Mouse (Mus musculus): ENCODE data around the gene Ptpn13.
A peak's percentile ranks its signal among the peaks of the same experiment; 100 is the strongest.

Gene Ptpn13

DNA sequence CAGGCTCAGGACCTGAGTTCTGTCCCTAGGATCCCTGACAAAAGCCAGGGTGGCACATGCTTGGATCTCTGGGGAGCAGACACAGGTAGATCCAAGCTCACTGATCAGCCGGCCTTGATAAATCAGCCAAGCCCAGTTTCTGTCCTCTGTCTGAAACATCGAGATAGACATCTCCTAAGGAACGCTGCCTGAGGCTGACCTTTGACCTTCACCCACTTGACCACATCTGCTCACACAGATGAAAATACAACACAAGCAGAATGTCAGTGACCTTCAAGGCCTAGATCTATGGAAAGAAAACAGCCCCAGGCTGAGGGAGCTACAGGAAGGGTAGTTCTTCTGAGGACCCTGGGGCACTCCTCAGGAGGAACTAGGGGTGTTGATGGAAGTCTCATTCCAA, 97.4 kb downstream of the Ptpn13 start:
- no peak for DNase-seq

DNA sequence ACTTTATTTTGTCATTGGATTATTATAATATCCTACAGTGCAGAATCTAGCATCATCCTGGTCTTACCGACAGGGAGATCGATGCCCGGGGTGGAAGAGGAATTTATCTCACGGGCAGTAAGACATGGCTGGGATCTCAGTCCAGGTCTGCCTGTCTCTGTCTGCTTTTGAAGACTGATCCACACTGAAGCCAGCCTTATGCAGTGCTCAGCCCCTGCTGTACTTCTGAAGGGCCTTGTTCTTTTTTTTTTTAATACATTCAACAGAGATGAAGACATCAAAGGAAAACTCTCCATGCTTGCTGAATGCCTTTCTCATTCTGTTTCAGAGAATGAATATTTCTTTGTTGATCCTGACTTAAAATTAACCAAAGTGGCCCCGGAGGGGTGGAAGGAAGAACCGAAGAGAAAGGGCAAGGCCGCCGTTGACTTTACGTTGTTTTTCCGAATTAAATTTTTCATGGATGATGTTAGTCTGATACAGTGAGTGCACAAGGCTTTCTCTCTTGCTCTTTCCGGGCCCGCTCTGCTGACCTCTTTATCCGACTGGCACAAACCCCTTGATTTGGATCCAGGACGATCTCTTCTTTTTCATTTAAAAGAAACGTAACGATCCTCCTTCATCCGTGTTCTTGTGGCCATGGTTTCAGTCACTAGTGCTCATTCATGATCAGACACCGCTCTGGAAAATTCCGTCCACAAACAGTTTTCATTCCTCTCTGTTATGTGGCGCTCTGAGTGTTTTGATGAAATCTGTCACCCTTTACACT, 101.9 kb downstream of the Ptpn13 start:
- DNase-seq, result no peak

DNA sequence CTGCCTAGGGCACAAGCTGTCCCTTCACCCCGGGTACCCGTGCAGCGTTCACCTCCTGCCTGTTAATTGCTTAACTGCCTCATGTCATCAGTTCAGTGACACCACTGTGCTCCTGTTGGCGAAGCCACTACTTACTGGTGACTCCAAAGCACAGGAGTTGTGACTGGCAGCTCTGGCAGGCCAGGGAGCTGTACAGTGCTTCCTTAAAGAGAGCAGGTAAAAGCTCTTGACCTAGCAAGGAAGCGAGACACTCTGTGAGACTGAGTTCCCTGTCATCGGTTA, 102.4 kb downstream of the Ptpn13 start:
- no peak for DNase-seq

- no peak for DNase-seq
Observed at GRCm38 (mm10) chr5:103530214-103530613, 105.2 kb downstream of the Ptpn13 start.

DNA sequence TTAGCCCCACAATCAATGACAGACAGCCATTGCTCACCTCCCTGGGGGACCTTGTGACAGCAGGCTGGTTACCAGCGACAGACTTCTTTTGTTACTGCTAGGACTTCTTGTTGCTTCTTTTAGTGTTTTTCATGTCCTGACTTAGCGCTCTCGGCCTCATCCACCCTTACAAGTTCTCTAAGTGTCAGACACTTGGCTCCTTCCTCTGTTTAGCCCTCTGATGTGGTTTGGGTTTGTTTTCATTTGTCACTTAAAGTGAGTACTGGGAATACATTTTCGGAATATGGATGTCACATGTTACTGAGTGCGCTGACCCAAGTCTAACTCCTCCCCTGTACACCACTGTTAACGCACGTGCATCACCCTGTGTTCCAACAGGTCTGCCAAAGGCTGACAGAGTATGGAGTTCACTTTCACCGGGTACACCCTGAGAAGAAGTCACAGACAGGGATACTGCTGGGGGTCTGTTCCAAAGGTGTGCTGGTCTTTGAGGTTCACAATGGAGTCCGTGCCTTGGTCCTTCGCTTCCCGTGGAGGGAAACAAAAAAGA, 107.9 kb downstream of the Ptpn13 start:
- DNase-seq, result no peak

- DNase-seq, result no peak
Observed at GRCm38 (mm10) chr5:103534454-103534853, 109.5 kb downstream of the Ptpn13 start.

- no peak for DNase-seq
Observed at GRCm38 (mm10) chr5:103537429-103537828, 112.4 kb downstream of the Ptpn13 start.

DNA sequence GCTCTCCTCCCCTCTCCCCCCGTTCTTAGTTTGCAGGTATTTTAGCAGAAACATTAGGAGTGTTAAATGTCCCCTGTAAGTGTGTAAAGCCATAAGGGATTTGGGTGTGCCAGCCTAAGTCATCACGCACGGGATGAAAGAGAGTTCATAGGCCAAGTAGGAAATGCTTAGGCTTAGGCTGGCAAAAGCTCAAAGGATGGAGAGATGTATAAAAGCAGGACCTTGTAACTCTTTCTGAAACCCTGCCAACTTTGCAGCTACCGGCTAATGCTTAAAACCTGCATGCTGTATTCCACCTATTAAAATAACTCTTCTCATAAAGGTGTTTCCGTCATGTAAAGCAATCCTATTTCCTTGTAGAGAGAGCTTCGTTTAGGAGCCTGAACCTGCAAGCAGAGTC, 115.6 kb downstream of the Ptpn13 start:
- peak in 1 of 2 experiments; percentile 8 for DNase-seq

DNA sequence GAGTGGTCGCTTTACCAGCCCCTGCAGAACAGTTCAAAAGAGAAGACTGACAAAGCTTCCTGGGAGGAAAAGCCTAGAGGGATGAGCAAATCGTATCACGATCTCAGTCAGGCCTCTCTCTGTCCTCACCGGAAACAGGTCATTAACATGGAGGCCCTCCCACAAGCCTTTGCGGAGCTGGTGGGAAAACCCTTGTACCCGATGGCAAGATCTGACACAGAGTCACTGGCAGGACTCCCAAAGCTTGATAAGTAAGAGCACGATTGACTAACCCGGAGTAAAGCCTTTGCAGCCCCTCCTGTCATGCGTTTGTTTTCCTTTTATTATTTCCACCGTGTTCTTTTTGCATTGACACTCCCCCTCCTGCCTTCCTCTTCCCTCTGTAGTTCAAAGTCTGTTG, 116.1 kb downstream of the Ptpn13 start:
- DNase-seq, result peak; percentile 56 to 66

DNA sequence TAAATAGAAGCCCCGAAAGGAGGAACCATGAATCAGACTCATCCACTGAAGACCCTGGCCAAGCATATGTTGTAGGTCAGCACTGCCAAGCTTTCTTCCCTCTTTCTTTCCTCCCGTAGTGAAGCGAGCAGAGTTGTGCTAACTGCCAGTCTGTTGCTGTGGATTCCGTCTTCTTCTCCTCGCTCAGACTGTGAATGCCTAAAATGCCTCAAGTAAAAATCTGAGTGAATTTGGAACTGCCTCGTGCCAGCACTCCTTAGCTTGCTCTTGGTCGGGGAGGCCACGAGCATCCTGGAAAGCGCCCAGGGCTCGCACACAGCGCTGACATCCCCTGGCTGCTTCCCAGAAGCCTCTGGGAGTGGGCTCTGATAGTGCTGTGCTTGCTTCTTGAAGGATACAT, 116.5 kb downstream of the Ptpn13 start:
- peak; percentile 64 to 66 for DNase-seq

DNA sequence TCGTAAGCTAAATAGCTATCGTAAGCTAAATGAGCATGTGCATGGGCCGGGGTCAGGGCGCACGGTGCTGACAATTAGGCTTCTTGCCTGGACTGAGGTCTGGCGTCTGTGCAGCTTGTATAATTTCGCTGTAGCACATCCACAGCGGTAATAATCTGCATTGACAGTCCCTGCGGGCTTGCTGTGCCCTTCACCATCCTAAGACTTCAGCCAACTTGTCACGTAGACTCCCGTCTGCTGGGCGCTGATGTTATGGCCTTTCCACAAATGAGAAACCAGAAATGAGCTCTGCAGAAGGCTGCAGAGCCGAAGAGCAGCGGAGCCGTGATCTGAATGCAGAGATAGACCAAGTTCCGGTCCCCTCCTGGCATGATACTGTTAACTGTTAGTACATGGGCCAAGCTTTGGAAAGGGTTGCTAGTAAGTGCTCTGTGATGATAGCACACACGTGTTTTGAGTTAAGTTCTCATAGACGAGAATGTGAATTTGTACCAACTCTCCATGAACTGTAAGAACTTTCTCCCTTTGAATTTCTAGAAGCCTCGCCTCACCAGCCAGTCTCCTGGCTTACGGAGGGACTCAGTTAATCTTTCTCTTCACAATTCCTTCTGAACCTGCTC, 120.5 kb downstream of the Ptpn13 start:
- DNase-seq, result peak; percentile 10 to 14

- DNase-seq, result peak; percentile 52 to 53
Observed at GRCm38 (mm10) chr5:103554769-103555168, 129.8 kb downstream of the Ptpn13 start.

DNA sequence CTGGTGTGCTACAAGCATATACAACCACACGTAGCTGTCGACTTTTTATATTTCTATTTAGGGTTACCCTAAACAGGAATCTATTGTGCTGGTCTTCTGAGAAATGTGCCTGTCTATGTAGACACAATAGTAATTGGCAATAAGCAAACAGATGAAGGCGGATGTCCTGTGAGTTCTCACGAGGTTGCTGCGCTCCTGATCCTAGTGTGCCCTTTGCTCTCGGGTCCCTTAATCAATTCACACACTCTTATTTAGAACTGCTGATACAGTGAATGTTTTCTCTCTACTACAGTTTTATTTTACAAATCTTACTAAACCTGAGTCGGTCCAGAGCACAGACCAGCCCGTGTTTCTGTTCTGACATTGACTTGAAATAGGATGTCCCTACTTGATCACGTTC, 135.6 kb downstream of the Ptpn13 start:
- no peak for DNase-seq

DNA sequence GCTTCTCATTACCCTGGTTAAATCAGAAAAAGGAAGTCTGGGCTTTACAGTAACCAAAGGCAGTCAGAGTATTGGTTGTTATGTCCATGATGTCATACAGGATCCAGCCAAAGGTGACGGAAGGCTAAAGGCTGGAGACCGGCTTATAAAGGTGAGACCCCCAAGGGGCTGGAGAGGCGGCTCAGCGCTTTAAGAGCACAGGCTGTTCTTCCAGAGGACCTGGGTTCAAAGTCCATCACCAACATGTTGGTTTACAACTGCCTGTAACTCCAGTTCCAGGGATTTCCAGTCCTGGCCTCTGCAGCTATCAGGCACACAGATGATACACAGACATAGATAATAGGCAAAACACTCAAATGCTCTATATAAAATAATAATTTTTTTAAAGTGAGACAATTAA, 143.0 kb downstream of the Ptpn13 start:
- no peak for DNase-seq

DNA sequence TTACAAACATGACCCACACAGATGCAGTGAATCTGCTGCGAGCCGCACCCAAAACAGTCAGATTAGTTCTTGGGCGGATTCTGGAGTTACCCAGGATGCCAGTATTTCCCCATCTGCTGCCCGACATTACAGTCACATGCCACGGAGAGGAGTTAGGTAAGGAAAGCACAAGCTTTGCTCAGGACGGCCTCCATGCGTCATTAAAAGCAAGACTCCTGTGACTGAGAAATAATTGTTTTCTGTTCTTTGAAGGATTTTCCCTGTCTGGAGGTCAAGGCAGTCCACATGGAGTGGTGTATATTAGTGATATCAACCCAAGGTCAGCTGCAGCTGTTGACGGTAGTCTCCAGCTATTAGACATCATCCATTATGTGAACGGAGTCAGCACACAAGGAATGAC, 144.5 kb downstream of the Ptpn13 start:
- no peak for DNase-seq

GRCm38 (mm10) chr5:103579680-103580420, 154.9 kb downstream of the Ptpn13 start:
- DNase-seq, result no peak

- no peak for DNase-seq
Observed at GRCm38 (mm10) chr5:103587219-103587618, 162.2 kb downstream of the Ptpn13 start.

GRCm38 (mm10) chr5:103591846-103592245, 166.9 kb downstream of the Ptpn13 start:
- DNase-seq, result no peak

DNA sequence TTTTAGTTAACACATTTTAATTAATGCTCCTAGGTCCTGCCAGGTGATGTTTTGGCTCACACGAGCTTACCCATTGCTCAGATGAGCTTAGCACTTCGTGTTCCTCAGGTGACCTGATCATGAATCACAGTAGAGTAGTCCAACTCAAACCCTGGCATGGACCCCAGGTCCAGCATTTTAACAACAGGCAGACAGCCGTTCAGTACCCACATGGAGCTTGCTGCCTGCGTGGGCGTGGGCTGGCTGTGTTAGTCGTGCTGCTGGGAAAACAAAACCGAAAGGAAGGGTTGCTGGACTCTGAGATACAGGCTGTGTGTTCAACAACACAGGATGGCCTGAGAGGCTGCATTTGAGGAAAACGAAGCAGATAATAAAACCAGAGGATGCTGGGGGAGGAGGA, 167.7 kb downstream of the Ptpn13 start:
- peak; percentile 43 to 57 for DNase-seq

DNA sequence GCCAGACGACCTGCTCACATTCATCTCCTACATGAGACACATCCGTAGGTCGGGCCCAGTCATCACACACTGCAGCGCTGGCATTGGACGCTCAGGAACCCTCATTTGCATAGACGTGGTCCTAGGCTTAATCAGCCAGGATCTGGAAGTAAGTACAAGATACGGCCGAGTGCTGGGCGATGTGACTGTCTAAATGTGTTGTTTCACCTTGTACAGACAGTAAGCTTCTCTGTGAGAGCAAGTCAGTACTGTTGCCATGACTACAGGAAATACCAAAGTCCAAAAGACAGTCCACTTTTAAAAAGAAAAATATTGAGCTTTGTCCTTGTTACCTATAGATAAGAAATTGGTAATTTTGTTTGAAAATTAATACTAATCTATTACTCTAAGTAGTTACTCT, 168.6 kb downstream of the Ptpn13 start:
- DNase-seq, result no peak

DNA sequence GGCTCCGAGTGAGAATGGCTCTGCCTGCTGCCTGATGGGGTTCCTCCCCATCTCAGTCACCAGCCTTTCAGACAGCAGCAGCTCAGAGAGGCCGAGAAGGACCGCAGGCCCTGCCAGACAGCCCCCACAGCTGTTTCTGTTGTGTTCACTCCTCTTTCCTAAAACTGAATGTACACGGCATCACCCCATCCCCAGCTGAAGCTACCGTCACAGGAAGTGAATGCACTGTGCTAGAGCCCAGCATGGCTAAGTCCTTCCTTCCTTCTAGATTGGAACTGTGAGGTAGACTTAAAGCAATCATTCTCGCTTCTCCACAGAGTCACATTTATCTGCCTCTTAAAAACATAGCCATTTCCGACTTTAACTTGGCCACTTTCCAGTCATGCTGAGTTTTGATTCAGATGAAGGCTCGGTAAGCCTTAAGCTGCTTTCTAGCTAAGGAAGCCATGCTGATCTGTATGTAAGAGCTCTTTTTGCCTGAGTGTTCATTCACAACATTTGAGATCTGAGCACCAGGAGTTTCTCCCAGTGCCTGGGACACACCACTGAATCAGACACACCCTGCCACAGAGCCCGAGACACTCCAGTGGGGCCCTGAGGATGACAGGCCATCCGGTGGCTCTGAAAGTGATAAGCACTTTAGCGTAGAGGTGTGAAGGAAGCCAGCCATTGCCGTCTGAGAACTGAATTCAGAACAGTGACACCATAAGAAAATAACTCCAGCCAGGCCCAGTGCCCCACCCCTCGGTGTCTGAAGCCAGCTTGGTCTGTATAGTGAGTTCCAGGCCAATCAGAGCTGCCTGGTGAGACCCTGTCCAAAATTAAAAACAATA, 170.6 kb downstream of the Ptpn13 start:
- DNase-seq, result peak in 1 of 2 experiments; percentile 38

- DNase-seq, result peak; percentile 29 to 50
Observed at GRCm38 (mm10) chr5:103596467-103597146, 171.6 kb downstream of the Ptpn13 start.

Data from cerebellum, postnatal 14 days (tissue).